Mouse (Mus musculus): ENCODE measurements around the gene Ntn1. TPM values are rescaled to one million over a fixed set of nuclear protein-coding genes. Genes with fewer than 3 reads are reported as not detected.
A peak's percentile ranks its signal among the peaks of the same experiment; 100 is the strongest.

The Ntn1 gene
- polyA plus RNA-seq, 1 experiment from 2014 or later: 14.8 TPM

- WGBS: 32% methylated on average over 11 of the region's 11 CpGs
- no peak for ATAC-seq (ENCODE audit: insufficient number of reproducible peaks, insufficient read depth, low FRiP score, low TSS enrichment)
- H3K4me3 ChIP-seq: no peak overlapping the region
- peaks cover 35% of the 10 kb centered on the region for H3K4me1 ChIP-seq
- no peak overlapping the region for H3K9ac ChIP-seq
- no peaks in the 10 kb centered on the region for H3K9me3 ChIP-seq
- H3K4me2 ChIP-seq (replicated peaks): no peak overlapping the region
- H3K27ac ChIP-seq: no peak overlapping the region
- H3K27me3 ChIP-seq: peaks cover 91% of the 10 kb centered on the region
- no peaks in the 10 kb centered on the region for H3K36me3 ChIP-seq
These were observed 12.5 kb downstream of the Ntn1 start for GRCm38 (mm10) chr11:68387971-68388654.

DNA sequence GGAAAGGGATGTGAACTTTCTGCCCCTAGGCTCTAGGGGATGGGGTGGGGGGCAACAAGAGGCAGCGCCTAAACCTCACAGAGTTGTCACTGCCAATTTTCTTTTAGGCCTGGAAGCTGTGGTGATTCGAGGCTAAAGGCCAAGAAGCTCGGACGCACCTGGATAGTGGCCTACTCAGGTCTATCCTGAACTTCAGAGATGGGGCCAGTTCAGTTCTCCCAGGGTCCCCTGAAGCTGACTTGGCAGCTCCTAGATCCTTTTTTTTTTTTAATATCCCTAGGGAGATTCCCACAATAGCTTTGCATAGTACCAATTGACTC, 13.2 kb downstream of the Ntn1 start:
- Histone ChIP-seq H3K27me3 (peaks cover 89% of the 10 kb centered on the region), H3K9me3 (no peaks in the 10 kb centered on the region), H3K4me2 (replicated peaks) (peak overlapping the region; percentile 86), H3K27ac (0 out of 2 replicates have a peak overlapping the region, but pooled peaks have one; percentile 70), H3K4me3 (peak overlapping the region; percentile 69), H3K9ac (peak overlapping the region; percentile 70), H3K4me1 (peaks cover 35% of the 10 kb centered on the region), H3K36me3 (no peaks in the 10 kb centered on the region)
- no peak for ATAC-seq (ENCODE audit: insufficient number of reproducible peaks, insufficient read depth, low FRiP score, low TSS enrichment)
- 13% methylated on average over 4 of the region's 4 CpGs for WGBS

GRCm38 (mm10) chr11:68386589-68387440, 13.8 kb downstream of the Ntn1 start:
- H3K27me3 ChIP-seq: peaks cover 88% of the 10 kb centered on the region
- peak; percentile 48; the same call in 1 of the 2 replicates for ATAC-seq (ENCODE audit: insufficient number of reproducible peaks, insufficient read depth, low FRiP score, low TSS enrichment)
- H3K27ac ChIP-seq: peak overlapping the region; percentile 70
- H3K4me2 ChIP-seq (replicated peaks): peak overlapping the region; percentile 86
- H3K36me3 ChIP-seq: no peaks in the 10 kb centered on the region
- H3K4me3 ChIP-seq: peak overlapping the region; percentile 69
- peak overlapping the region; percentile 70 for H3K9ac ChIP-seq
- WGBS: 1% methylated on average over 83 of the region's 90 CpGs
- H3K9me3 ChIP-seq: no peaks in the 10 kb centered on the region
- peaks cover 35% of the 10 kb centered on the region for H3K4me1 ChIP-seq

GRCm38 (mm10) chr11:68385921-68386588, 14.6 kb downstream of the Ntn1 start:
- 0 out of 2 replicates have a peak, but pooled peaks have one; percentile 13 for ATAC-seq (ENCODE audit: insufficient number of reproducible peaks, insufficient read depth, low FRiP score, low TSS enrichment)
- H3K27me3 ChIP-seq: peaks cover 87% of the 10 kb centered on the region
- peak overlapping the region; percentile 69 for H3K4me3 ChIP-seq
- peak overlapping the region; percentile 70 for H3K27ac ChIP-seq
- H3K36me3 ChIP-seq: no peaks in the 10 kb centered on the region
- WGBS: under 1% methylated on average over 61 of the region's 68 CpGs
- H3K9ac ChIP-seq: peak overlapping the region; percentile 70
- no peaks in the 10 kb centered on the region for H3K9me3 ChIP-seq
- peaks cover 38% of the 10 kb centered on the region for H3K4me1 ChIP-seq
- H3K4me2 ChIP-seq (replicated peaks): peak overlapping the region; percentile 86

DNA sequence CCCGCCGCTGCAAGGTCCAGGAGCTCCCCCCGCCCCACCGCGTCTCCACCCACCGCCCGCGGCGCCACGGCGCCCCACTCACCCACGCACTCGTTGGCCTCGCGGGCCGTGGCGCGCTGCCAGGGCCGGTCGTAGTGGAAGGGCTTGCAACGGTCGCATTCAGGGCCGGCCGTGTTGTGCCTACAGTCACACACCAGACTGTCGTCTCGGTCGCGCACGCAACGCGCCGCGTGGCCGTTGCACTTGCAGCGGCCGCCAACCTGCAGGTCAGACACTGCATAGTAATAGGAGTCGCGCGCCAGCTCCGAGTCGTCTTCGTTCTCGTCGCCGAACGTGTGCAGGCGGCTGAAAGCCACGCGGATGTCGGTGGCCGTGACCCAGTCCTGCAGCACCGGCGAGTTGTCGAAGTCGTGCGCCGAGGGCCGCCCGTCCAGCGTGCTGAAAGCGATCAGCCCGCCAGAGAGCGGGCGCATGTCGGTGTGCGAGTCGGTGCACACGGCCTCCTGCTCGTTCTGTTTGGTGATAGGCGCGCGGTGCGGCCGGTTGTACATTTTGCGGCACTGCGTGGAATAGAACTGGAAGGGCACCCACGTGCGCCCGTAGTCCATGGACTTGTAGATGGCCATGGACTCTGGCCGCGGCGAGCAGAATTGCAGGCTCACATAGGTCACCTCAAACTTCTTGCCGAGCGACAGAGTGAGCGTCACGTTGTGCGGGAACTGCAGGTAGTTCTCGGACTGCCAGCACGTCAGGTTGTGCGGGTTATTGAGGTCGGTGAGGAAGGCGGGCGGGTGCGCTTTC, 15.4 kb downstream of the Ntn1 start:
- ATAC-seq (ENCODE audit: insufficient number of reproducible peaks, insufficient read depth, low FRiP score, low TSS enrichment): no peak
- no peak overlapping the region for H3K27ac ChIP-seq
- H3K36me3 ChIP-seq: no peaks in the 10 kb centered on the region
- H3K4me2 ChIP-seq (replicated peaks): peak overlapping the region; percentile 86
- H3K9ac ChIP-seq: peak overlapping the region; percentile 70
- H3K4me3 ChIP-seq: peak overlapping the region; percentile 69
- H3K4me1 ChIP-seq: peaks cover 31% of the 10 kb centered on the region
- 1% methylated on average over 94 of the region's 94 CpGs for WGBS
- H3K9me3 ChIP-seq: no peaks in the 10 kb centered on the region
- peaks cover 79% of the 10 kb centered on the region for H3K27me3 ChIP-seq

DNA sequence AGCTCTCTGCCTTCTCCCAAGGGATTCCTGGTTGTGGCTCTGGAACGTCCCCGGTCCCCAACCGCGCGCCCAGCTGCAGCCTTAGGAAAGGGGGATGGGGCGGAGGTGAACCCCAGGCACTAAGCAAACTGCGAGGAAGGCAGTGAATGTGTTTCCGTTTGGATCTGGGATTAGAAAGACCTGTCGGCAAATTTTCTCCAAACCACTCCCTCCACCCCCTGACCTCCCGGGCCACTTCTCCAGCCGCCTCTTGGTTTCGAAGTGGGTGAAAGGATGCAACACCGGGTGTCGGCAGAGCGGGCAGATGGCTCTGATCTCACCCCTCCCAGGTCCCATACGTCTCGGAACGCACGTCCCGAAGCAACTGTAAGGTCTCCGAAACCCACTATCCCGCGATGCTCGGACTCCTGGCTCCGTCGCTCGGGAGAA, 16.0 kb downstream of the Ntn1 start:
- H3K4me2 ChIP-seq (replicated peaks): peak overlapping the region; percentile 86
- peak overlapping the region; percentile 69 for H3K4me3 ChIP-seq
- H3K27ac ChIP-seq: no peak overlapping the region
- no peaks in the 10 kb centered on the region for H3K36me3 ChIP-seq
- ATAC-seq (ENCODE audit: insufficient number of reproducible peaks, insufficient read depth, low FRiP score, low TSS enrichment): no peak
- peak overlapping the region; percentile 70 for H3K9ac ChIP-seq
- no peaks in the 10 kb centered on the region for H3K9me3 ChIP-seq
- peaks cover 35% of the 10 kb centered on the region for H3K4me1 ChIP-seq
- peaks cover 73% of the 10 kb centered on the region for H3K27me3 ChIP-seq
- under 1% methylated on average over 27 of the region's 27 CpGs for WGBS

DNA sequence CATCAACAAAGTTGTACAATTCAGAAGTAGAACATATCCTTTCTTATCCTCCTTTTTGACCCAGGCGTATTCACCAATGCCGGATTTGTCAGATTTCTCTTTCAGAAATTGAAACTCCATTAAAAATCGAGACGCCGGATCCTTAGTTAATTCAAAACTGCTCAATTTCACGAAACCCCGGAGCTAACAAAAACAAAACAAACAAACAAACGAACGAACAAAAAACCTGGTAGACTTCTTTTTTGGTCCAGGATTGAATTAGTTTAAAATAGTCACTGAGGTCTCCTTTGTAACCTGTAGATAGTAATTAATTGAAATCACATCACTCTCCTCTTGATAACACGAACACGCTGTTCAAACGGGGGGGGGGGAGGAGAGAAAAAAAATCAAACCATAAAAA, 16.5 kb downstream of the Ntn1 start:
- no peak for ATAC-seq (ENCODE audit: insufficient number of reproducible peaks, insufficient read depth, low FRiP score, low TSS enrichment)
- 3% methylated on average over 12 of the region's 12 CpGs for WGBS
- H3K4me3 ChIP-seq: peak overlapping the region; percentile 69
- no peak overlapping the region for H3K9ac ChIP-seq
- H3K4me2 ChIP-seq (replicated peaks): peak overlapping the region; percentile 86
- H3K36me3 ChIP-seq: no peaks in the 10 kb centered on the region
- H3K27me3 ChIP-seq: peaks cover 69% of the 10 kb centered on the region
- peaks cover 39% of the 10 kb centered on the region for H3K4me1 ChIP-seq
- H3K9me3 ChIP-seq: no peaks in the 10 kb centered on the region
- H3K27ac ChIP-seq: no peak overlapping the region

- Histone ChIP-seq H3K9ac (no peak overlapping the region), H3K9me3 (no peaks in the 10 kb centered on the region), H3K27me3 (peaks cover 63% of the 10 kb centered on the region), H3K4me2 (replicated peaks) (peak overlapping the region; percentile 86; the same call in 1 of the 2 replicates), H3K36me3 (no peaks in the 10 kb centered on the region), H3K4me1 (peaks cover 45% of the 10 kb centered on the region), H3K4me3 (peak overlapping the region; percentile 16), H3K27ac (no peak overlapping the region)
- ATAC-seq (ENCODE audit: insufficient number of reproducible peaks, insufficient read depth, low FRiP score, low TSS enrichment): no peak
- WGBS: 6% methylated on average over 10 of the region's 10 CpGs
These were observed 17.1 kb downstream of the Ntn1 start for GRCm38 (mm10) chr11:68383519-68383918.

DNA sequence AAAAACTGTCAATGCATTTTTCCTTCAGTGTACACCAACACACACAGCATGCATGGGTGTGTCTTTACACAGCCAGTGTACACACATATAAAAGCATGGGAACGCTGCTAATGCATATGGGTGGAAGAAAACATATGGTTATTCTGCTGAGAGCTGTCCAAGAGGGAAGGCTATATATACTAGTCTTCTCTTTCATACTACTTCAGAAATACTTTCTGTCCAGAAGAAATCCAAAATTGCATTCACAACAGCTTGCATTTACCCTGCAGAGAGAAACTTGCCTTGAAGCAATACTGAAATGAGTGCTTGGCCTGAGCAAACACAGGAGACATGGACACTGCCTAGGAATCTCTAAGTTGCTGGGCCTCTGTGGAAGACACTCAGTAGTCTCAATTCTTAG, 18.8 kb downstream of the Ntn1 start:
- no peak for ATAC-seq (ENCODE audit: insufficient number of reproducible peaks, insufficient read depth, low FRiP score, low TSS enrichment)
- Histone ChIP-seq H3K36me3 (no peaks in the 10 kb centered on the region), H3K9ac (no peak overlapping the region), H3K27ac (no peak overlapping the region), H3K9me3 (no peaks in the 10 kb centered on the region), H3K4me2 (replicated peaks) (no peak overlapping the region), H3K4me3 (no peak overlapping the region), H3K27me3 (peaks cover 48% of the 10 kb centered on the region), H3K4me1 (peaks cover 45% of the 10 kb centered on the region)
- WGBS: 56% methylated on average over 1 of the region's 1 CpGs

- ATAC-seq (ENCODE audit: insufficient number of reproducible peaks, insufficient read depth, low FRiP score, low TSS enrichment): peak; percentile 26; the same call in 1 of the 2 replicates
- Histone ChIP-seq H3K4me3 (no peak overlapping the region), H3K27ac (no peak overlapping the region), H3K4me1 (peaks cover 45% of the 10 kb centered on the region), H3K9ac (no peak overlapping the region), H3K4me2 (replicated peaks) (no peak overlapping the region), H3K27me3 (peaks cover 43% of the 10 kb centered on the region), H3K9me3 (no peaks in the 10 kb centered on the region), H3K36me3 (no peaks in the 10 kb centered on the region)
- 57% methylated on average over 9 of the region's 9 CpGs for WGBS
These were observed 19.3 kb downstream of the Ntn1 start for GRCm38 (mm10) chr11:68381318-68381717.
